Mouse (Mus musculus) limb, embryonic 14.5 days (tissue): ENCODE measurements around the gene Zbtb20. TPM values are rescaled to one million over a fixed set of nuclear protein-coding genes. Genes with fewer than 3 reads are reported as not detected.

Source experiments
- ATAC-seq: fragments of 200-750 bp; cut with Nextera tagmentation; 2 replicates; pipeline ENCODE4 v1.8.0; 2017; ENCODE audit warnings: low read depth, moderate number of reproducible peaks, moderate TSS enrichment; ENCODE audit not compliant: low FRiP score
- DNase-seq: peaks from one replicate; pipeline ENCODE4 v3.0.0-alpha.2; 2015; ENCODE audit warnings: low spot score
- H3K27ac ChIP-seq: fragments of 300-500 bp; sonication (generic); replicated peaks from 2 replicates; pipeline ENCODE4 v1.5.1; 2014; ENCODE audit warnings: low read depth, mild to moderate bottlenecking, low read length, moderate library complexity, mixed read lengths
- H3K27me3 ChIP-seq: fragments of 300-500 bp; sonication (generic); 2 replicates; pipeline ENCODE4 v1.6.1; 2014; ENCODE audit warnings: low read length, mixed read lengths; ENCODE audit not compliant: control insufficient read depth, insufficient read depth
- H3K36me3 ChIP-seq: fragments of 300-500 bp; sonication (generic); 2 replicates; pipeline ENCODE4 v1.6.1; 2014; ENCODE audit warnings: mild to moderate bottlenecking, low read length, moderate library complexity, mixed read lengths; ENCODE audit not compliant: control insufficient read depth, insufficient read depth
- H3K4me1 ChIP-seq: fragments of 300-500 bp; sonication (generic); 2 replicates; pipeline ENCODE4 v1.6.1; 2014; ENCODE audit warnings: antibody characterized with exemption, low read length, mixed read lengths; ENCODE audit not compliant: control insufficient read depth, insufficient read depth
- H3K4me2 ChIP-seq: fragments of 300-500 bp; sonication (generic); replicated peaks from 2 replicates; pipeline ENCODE4 v1.6.1; 2014; ENCODE audit warnings: low read depth, mild to moderate bottlenecking, low read length, moderate library complexity; ENCODE audit not compliant: severe bottlenecking
- H3K4me3 ChIP-seq: fragments of 300-500 bp; sonication (generic); replicated peaks from 2 replicates; pipeline ENCODE4 v1.5.1; 2014; ENCODE audit warnings: low read length
- H3K9ac ChIP-seq: fragments of 300-500 bp; sonication (generic); 2 replicates; pipeline ENCODE4 v1.6.1; 2014; ENCODE audit warnings: mild to moderate bottlenecking, low read depth, low read length, moderate library complexity; ENCODE audit not compliant: severe bottlenecking
- H3K9me3 ChIP-seq: fragments of 300-500 bp; sonication (generic); 2 replicates; pipeline ENCODE4 v1.6.1; 2016; ENCODE audit warnings: low read length; ENCODE audit not compliant: control insufficient read depth
- POLR2A ChIP-seq: fragments of 200-500 bp; IDR thresholded peaks from 2 replicates; pipeline ENCODE4 v1.8.0; 2012; ENCODE audit warnings: inconsistent platforms, mild to moderate bottlenecking, moderate library complexity, borderline replicate concordance; ENCODE audit not compliant: insufficient read depth, insufficient read length; ENCODE audit errors: extremely low read depth
- WGBS: fragments of 180-500 bp; shearing (Covaris S2); extraction: QIAGEN DNeasy Blood & Tissue Kit; methylation state at CpG from one replicate; pipeline ENCODE4 v1.1.7; 2014; 5-methylcytosine and 5-hydroxymethylcytosine counted together
- polyA plus RNA-seq, 2 experiments: library from polyadenylated mRNA; depleted of rRNA in 1 of 2; stranded (reverse) in 1 of 2; unstranded in 1 of 2; fragments of >200 nt; fragmentation: Nextera tagmentation in 1 of 2; extraction: Ambion mirVana in 1 of 2; gene quantifications; 2 replicates each; pipeline versions ENCODE4 v1.2.1 to v1.2.3; 2012 to 2014

Gene Zbtb20
- polyA plus RNA-seq, 2 experiments, result 2.5 to 17.6 TPM

- Histone ChIP-seq H3K9me3 (no peaks in the 10 kb centered on the region), H3K4me2 (peak overlapping the region; percentile 50), H3K27ac (no peak overlapping the region), H3K36me3 (no peaks in the 10 kb centered on the region), H3K27me3 (no peaks in the 10 kb centered on the region), H3K4me1 (peaks cover 15% of the 10 kb centered on the region), H3K4me3 (peak overlapping the region; percentile 32; the same call in 1 of the 2 replicates), H3K9ac (no peak overlapping the region)
- no peak for DNase-seq
- WGBS, result 41% methylated on average over 12 of the region's 12 CpGs
- no peak for ATAC-seq
- no peak for TF ChIP-seq POLR2A
Observed at GRCm38 (mm10) chr16:43502339-43503009, 626.8 kb downstream of the Zbtb20 start.

- DNase-seq, result no peak
- peak overlapping the region; percentile 50 for H3K4me2 ChIP-seq
- TF ChIP-seq POLR2A, result no peak
- no peaks in the 10 kb centered on the region for H3K36me3 ChIP-seq
- ATAC-seq, result no peak
- 7% methylated on average over 13 of the region's 13 CpGs for WGBS
- peak overlapping the region; percentile 55; the same call in 1 of the 2 replicates for H3K9ac ChIP-seq
- no peaks in the 10 kb centered on the region for H3K27me3 ChIP-seq
- no peaks in the 10 kb centered on the region for H3K9me3 ChIP-seq
- no peak overlapping the region for H3K27ac ChIP-seq
- H3K4me1 ChIP-seq, result peaks cover 15% of the 10 kb centered on the region
- peak overlapping the region; percentile 32 for H3K4me3 ChIP-seq
Observed at GRCm38 (mm10) chr16:43503010-43503635, 627.4 kb downstream of the Zbtb20 start.

- H3K4me1 ChIP-seq, result peaks cover 15% of the 10 kb centered on the region
- ATAC-seq, result no peak
- H3K27me3 ChIP-seq, result no peaks in the 10 kb centered on the region
- TF ChIP-seq POLR2A, result no peak
- no peak for DNase-seq
- H3K9ac ChIP-seq, result peak overlapping the region; percentile 55
- H3K9me3 ChIP-seq, result no peaks in the 10 kb centered on the region
- H3K27ac ChIP-seq, result no peak overlapping the region
- no peaks in the 10 kb centered on the region for H3K36me3 ChIP-seq
- H3K4me3 ChIP-seq, result peak overlapping the region; percentile 32
- WGBS, result 4% methylated on average over 5 of the region's 5 CpGs
- H3K4me2 ChIP-seq, result peak overlapping the region; percentile 50
Observed at GRCm38 (mm10) chr16:43503636-43504010, 627.9 kb downstream of the Zbtb20 start.

GRCm38 (mm10) chr16:43504151-43504550 is 628.5 kb downstream of the Zbtb20 start:
- Histone ChIP-seq H3K27ac (no peak overlapping the region), H3K9ac (no peak overlapping the region)
- peak; percentile 76 for DNase-seq

GRCm38 (mm10) chr16:43504556-43504955 is 628.9 kb downstream of the Zbtb20 start:
- H3K9ac ChIP-seq, result no peak overlapping the region
- H3K4me2 ChIP-seq, result peak overlapping the region; percentile 50; the same call in 1 of the 2 replicates
- ATAC-seq, result no peak
- H3K36me3 ChIP-seq, result no peaks in the 10 kb centered on the region
- H3K4me3 ChIP-seq, result no peak overlapping the region
- H3K27me3 ChIP-seq, result no peaks in the 10 kb centered on the region
- no peak overlapping the region for H3K27ac ChIP-seq
- WGBS, result 81% methylated on average over 1 of the region's 1 CpGs
- no peak for TF ChIP-seq POLR2A
- no peak for DNase-seq
- peaks cover 15% of the 10 kb centered on the region for H3K4me1 ChIP-seq
- H3K9me3 ChIP-seq, result no peaks in the 10 kb centered on the region

More at GRCm38 (mm10) chr16:43504151-43504550, 628.5 kb downstream of the Zbtb20 start:
- ATAC-seq, result no peak
- 0% methylated on average over 3 of the region's 3 CpGs for WGBS
- Histone ChIP-seq H3K36me3 (no peaks in the 10 kb centered on the region), H3K4me2 (peak overlapping the region; percentile 50), H3K9me3 (no peaks in the 10 kb centered on the region), H3K27me3 (no peaks in the 10 kb centered on the region), H3K4me1 (peaks cover 15% of the 10 kb centered on the region), H3K4me3 (peak overlapping the region; percentile 32)
- no peak for TF ChIP-seq POLR2A
